Mouse (Mus musculus) forebrain, embryonic 10.5 days (tissue): Measurements from ENCODE around the gene Gm4353. TPM values are rescaled to one million over a fixed set of nuclear protein-coding genes. Genes with fewer than 3 reads are reported as not detected.
"Not testable (repeated sequence)": the region's sequence is repeated elsewhere in the genome, so short reads cannot be mapped to it uniquely, and the experiment has no call there.

Source experiments
- DNase-seq: peaks from one replicate; pipeline ENCODE4 v3.0.0-alpha.2; 2017; ENCODE audit warnings: low spot score; ENCODE audit errors: extremely low spot score
- H3K27ac ChIP-seq: fragments of 300-500 bp; sonication (generic); 2 replicates; pipeline ENCODE4 v1.5.1; 2016; ENCODE audit warnings: mild to moderate bottlenecking
- H3K27me3 ChIP-seq: fragments of 300-500 bp; sonication (generic); 2 replicates; pipeline ENCODE4 v1.6.1; 2016; ENCODE audit warnings: mild to moderate bottlenecking; ENCODE audit not compliant: poor library complexity, severe bottlenecking
- H3K36me3 ChIP-seq: fragments of 300-500 bp; sonication (generic); replicated peaks from 2 replicates; pipeline ENCODE4 v1.6.1; 2016; ENCODE audit warnings: mild to moderate bottlenecking, moderate library complexity
- H3K4me1 ChIP-seq: fragments of 300-500 bp; sonication (generic); 2 replicates; pipeline ENCODE4 v1.6.1; 2016
- H3K4me3 ChIP-seq: fragments of 300-500 bp; sonication (generic); 2 replicates; pipeline ENCODE4 v1.5.1; 2016; ENCODE audit warnings: mild to moderate bottlenecking, moderate library complexity
- H3K9me3 ChIP-seq: fragments of 300-500 bp; sonication (generic); 2 replicates; pipeline ENCODE4 v1.6.1; 2016; ENCODE audit warnings: mild to moderate bottlenecking, moderate library complexity
- WGBS: fragments of 180-500 bp; shearing (Covaris S2); methylation state at CpG from one replicate; pipeline ENCODE4 v1.1.7; 2016; 5-methylcytosine and 5-hydroxymethylcytosine counted together
- polyA plus RNA-seq: library from polyadenylated mRNA; unstranded; fragments of >200 nt; fragmentation: Nextera tagmentation; extraction: Ambion mirVana; gene quantifications from 2 replicates; pipeline ENCODE4 v1.2.1, GENCODE M21; 2016

Gene Gm4353
- polyA plus RNA-seq, result 1.0 TPM in 2 replicates

- DNase-seq, H3K4me3 ChIP-seq, H3K36me3 ChIP-seq, H3K27me3 ChIP-seq, H3K9me3 ChIP-seq, H3K4me1 ChIP-seq, H3K27ac ChIP-seq: not testable (repeated sequence)
- WGBS, result 97% methylated on average over 11 of the region's 11 CpGs
These were observed at the start of gene Gm4353 for GRCm38 (mm10) chr7:116084366-116084765. Gene Gm4353, minus strand, starts transcription at chr7:116084635.

DNA sequence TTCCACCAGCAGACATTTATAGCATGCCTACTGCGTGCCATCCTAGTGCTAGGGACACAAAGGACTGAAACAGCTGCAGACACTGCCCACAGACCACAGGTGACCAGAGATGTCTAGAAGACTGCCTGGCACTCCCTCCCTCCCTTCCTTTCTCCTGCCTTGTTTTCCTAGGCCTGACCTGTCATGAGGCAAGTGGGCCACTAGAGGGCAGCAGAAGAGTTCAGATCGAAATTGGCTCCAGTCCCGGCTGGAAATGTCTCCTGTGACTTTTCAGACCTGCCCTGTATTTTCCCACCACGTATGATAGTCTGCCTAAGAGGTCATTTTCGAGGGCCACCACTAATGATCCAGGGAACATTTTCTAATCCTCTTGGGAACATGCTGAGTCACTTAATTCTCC is 47.6 kb upstream of the Gm4353 start:
- Histone ChIP-seq H3K4me3 (no peak overlapping the region), H3K9me3 (no peaks in the 10 kb centered on the region), H3K27ac (peak overlapping the region; percentile 60; the same call in 1 of the 2 replicates), H3K36me3 (peaks cover 69% of the 10 kb centered on the region), H3K27me3 (no peaks in the 10 kb centered on the region), H3K4me1 (peaks cover 10% of the 10 kb centered on the region; the same call in 1 of the 2 replicates)
- 6% methylated on average over 5 of the region's 5 CpGs for WGBS
- DNase-seq, result peak; percentile 80

DNA sequence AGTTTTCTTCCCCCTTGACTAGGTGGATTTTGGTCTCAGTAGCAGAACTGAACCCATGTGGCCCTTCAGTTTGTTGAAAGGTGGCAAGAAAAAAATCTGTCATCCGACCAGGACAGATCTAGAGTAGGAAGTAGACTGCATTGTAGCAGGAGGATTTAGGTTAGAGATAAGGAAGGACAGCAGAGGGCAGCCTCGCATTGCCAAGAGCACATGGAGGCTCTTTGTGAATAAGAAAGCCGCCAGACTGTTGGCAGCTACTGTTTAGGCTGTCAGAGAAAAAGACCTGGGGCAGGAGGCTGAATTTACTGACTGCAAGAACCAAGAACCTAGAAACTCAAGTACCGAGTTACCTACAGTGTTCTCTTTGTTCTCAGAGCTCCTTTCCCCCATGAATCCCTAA is 47.0 kb upstream of the Gm4353 start:
- Histone ChIP-seq H3K4me1 (peaks cover 10% of the 10 kb centered on the region; the same call in 1 of the 2 replicates), H3K4me3 (no peak overlapping the region), H3K9me3 (no peaks in the 10 kb centered on the region), H3K27me3 (no peaks in the 10 kb centered on the region), H3K27ac (peak overlapping the region; percentile 60), H3K36me3 (peaks cover 69% of the 10 kb centered on the region)
- DNase-seq, result no peak
- WGBS, result 29% methylated on average over 4 of the region's 4 CpGs

DNA sequence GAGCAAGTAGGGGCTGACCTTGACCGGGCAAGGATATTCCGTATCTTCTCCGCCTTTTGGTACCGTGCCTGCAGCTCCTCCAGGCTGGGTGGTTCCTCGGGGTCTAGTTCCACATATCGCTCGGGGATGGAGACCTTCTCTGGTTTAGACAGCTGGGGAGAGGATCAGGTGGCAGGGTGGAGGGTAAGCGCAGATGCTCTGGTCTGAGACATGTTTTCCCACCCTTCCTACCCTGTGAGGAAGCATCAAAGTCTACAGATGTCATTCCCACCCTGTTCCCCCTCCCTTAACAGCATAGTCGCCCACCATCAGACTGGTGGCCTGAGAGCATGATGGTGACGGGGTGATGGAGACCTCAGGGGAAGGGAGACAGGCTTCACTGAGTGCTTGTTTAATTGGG is 44.9 kb upstream of the Gm4353 start:
- Histone ChIP-seq H3K36me3 (peaks cover 63% of the 10 kb centered on the region), H3K9me3 (no peaks in the 10 kb centered on the region), H3K27me3 (no peaks in the 10 kb centered on the region), H3K4me3 (no peak overlapping the region), H3K27ac (no peak overlapping the region), H3K4me1 (peaks cover 15% of the 10 kb centered on the region; the same call in 1 of the 2 replicates)
- DNase-seq, result no peak
- WGBS, result 91% methylated on average over 10 of the region's 10 CpGs

DNA sequence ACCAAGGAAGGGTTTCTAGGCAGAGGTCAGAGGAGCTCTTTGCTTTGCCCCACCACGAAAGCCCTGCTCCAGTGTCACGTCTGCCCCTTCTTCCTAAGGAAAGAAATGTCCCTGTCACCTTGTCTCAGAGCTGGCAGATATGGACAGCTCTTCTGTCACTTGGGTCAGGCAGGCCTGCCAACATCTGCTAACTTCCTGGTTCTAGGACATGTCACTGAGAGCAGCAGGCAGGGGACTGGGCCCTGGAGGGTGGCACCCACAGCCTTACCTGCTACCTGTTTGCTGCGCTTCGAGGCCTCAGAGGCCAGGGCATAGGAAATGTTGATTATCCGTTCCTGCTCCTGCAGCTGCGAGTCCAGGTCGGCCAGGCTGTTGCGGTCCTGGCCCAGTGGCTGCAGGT is 43.9 kb upstream of the Gm4353 start:
- no peaks in the 10 kb centered on the region for H3K9me3 ChIP-seq
- H3K27me3 ChIP-seq, result no peaks in the 10 kb centered on the region
- no peak overlapping the region for H3K27ac ChIP-seq
- peaks cover 22% of the 10 kb centered on the region for H3K4me1 ChIP-seq
- H3K4me3 ChIP-seq, result no peak overlapping the region
- WGBS, result 94% methylated on average over 8 of the region's 8 CpGs
- H3K36me3 ChIP-seq, result peaks cover 65% of the 10 kb centered on the region
- DNase-seq, result no peak

DNA sequence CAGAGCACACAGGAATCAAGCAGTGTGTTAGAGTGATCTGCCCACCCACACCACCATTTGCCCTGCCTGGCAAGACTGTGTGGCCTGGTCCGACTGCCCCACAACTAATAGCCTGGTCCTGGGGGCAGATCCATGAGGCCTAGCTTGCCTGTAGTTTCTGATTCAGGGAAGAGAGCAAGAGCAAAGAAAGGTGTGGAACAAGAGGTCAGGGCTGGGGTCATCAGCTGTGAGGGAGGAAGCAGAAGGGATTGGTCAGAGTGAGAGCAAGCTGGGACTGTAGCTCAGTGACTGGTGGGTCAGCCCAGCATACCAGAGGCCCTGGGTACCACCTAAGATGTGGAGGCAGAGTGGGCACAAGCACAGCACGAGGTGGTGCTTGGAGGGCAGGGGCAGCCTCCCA is 42.6 kb upstream of the Gm4353 start:
- peaks cover 60% of the 10 kb centered on the region for H3K36me3 ChIP-seq

DNA sequence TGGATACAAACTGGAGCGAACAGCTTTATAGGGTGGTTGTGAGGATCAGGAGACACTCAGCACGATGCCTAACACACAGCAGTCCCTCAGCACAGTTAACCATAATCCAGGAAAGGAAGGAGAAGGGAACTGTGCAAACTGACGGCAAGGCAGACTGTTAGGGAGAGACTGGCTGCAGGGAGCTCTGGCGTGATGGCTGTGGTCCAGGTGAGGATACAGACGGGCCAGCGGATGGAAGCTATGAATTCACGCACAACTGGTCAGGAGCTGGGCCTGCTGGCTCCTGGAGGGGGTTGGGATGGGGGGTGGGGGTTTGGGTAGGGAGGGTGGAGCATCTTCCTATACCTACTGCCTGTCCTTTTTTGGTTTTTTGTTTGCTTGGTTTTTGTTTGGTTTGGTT is 41.2 kb upstream of the Gm4353 start:
- Histone ChIP-seq H3K27ac (no peak overlapping the region), H3K27me3 (no peaks in the 10 kb centered on the region), H3K4me3 (no peak overlapping the region), H3K36me3 (peaks cover 60% of the 10 kb centered on the region), H3K9me3 (no peaks in the 10 kb centered on the region), H3K4me1 (peaks cover 37% of the 10 kb centered on the region)
- WGBS, result 85% methylated on average over 7 of the region's 7 CpGs
- DNase-seq, result no peak

More for the DNA sequence above, 42.6 kb upstream of the Gm4353 start:
- H3K4me1 ChIP-seq, result peaks cover 31% of the 10 kb centered on the region
- H3K27me3 ChIP-seq, result no peaks in the 10 kb centered on the region
- H3K27ac ChIP-seq, result no peak overlapping the region
- H3K9me3 ChIP-seq, result no peaks in the 10 kb centered on the region
- no peak overlapping the region for H3K4me3 ChIP-seq
- no peak for DNase-seq
- whole genome bisulfite sequencing, result 89% methylated on average over 2 of the region's 2 CpGs

DNA sequence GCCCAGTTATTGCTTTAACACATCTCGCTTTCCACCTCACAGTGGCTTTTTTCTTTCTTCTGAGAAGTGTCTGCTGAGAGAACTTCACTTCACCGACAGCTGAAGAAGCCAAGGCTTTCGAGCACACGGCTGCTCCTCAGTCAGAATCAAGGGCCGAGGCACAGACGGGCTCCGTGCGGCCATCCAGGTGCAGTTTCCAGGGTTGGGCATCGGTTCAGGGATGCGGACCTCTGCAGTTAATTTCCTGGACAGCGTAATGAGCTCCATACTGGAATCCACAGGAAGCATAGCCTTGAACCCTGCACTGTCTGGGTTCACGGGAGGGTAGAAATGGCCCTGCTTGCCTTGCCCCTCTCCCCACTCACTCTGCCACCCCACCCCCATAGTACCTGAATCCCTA is 39.6 kb upstream of the Gm4353 start:
- H3K27me3 ChIP-seq, result no peaks in the 10 kb centered on the region
- 0 out of 2 replicates have a peak, but pooled peaks cover 3% of the 10 kb centered on the region for H3K9me3 ChIP-seq
- peak overlapping the region; percentile 53; the same call in 1 of the 2 replicates for H3K27ac ChIP-seq
- 80% methylated on average over 12 of the region's 12 CpGs for WGBS
- peaks cover 48% of the 10 kb centered on the region for H3K4me1 ChIP-seq
- H3K4me3 ChIP-seq, result no peak overlapping the region
- no peak for DNase-seq
- H3K36me3 ChIP-seq, result peaks cover 48% of the 10 kb centered on the region

GRCm38 (mm10) chr7:116123597-116123985 is 39.2 kb upstream of the Gm4353 start:
- no peaks in the 10 kb centered on the region for H3K27me3 ChIP-seq
- 95% methylated on average over 2 of the region's 2 CpGs for WGBS
- peak overlapping the region; percentile 53; the same call in 1 of the 2 replicates for H3K27ac ChIP-seq
- no peak for DNase-seq
- peaks cover 44% of the 10 kb centered on the region for H3K36me3 ChIP-seq
- H3K4me1 ChIP-seq, result peaks cover 48% of the 10 kb centered on the region
- no peak overlapping the region for H3K4me3 ChIP-seq
- H3K9me3 ChIP-seq, result 0 out of 2 replicates have a peak, but pooled peaks cover 3% of the 10 kb centered on the region

GRCm38 (mm10) chr7:116122981-116123596 is 38.7 kb upstream of the Gm4353 start:
- H3K4me1 ChIP-seq, result peaks cover 48% of the 10 kb centered on the region
- H3K9me3 ChIP-seq, result 0 out of 2 replicates have a peak, but pooled peaks cover 3% of the 10 kb centered on the region
- no peaks in the 10 kb centered on the region for H3K27me3 ChIP-seq
- no peak for DNase-seq
- H3K36me3 ChIP-seq, result peaks cover 39% of the 10 kb centered on the region
- WGBS, result 60% methylated on average over 13 of the region's 13 CpGs
- H3K4me3 ChIP-seq, result no peak overlapping the region
- peak overlapping the region; percentile 65 for H3K27ac ChIP-seq

GRCm38 (mm10) chr7:116121202-116121601 is 36.8 kb upstream of the Gm4353 start:
- DNase-seq, result no peak
- Histone ChIP-seq H3K27me3 (no peaks in the 10 kb centered on the region), H3K9me3 (0 out of 2 replicates have a peak, but pooled peaks cover 3% of the 10 kb centered on the region), H3K27ac (peak overlapping the region; percentile 82), H3K36me3 (peaks cover 22% of the 10 kb centered on the region), H3K4me1 (peaks cover 48% of the 10 kb centered on the region), H3K4me3 (no peak overlapping the region)
- WGBS, result 25% methylated on average over 11 of the region's 11 CpGs

DNA sequence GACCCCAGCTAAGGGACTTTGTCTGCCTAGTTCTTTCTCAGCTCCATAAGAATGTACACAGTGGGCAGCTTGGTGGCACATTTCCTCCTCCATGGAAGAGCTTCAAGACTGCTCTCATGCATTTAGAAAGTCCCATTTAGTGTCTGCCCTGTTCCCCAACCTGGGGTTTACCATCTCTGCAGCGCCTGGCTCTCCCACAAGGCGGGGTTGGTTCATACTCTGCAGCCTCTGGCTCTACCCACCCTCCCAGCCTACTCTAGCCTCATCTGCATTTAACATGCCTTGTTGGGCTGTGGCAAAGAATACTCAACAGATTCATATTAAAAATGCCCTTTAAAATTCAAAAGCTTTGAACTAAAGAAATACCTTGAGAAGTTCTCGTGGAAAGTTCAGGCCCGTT is 36.3 kb upstream of the Gm4353 start:
- peaks cover 50% of the 10 kb centered on the region for H3K4me1 ChIP-seq
- WGBS, result 73% methylated on average over 4 of the region's 4 CpGs
- peaks cover 21% of the 10 kb centered on the region for H3K36me3 ChIP-seq
- DNase-seq, result no peak
- H3K27ac ChIP-seq, result peak overlapping the region; percentile 82
- no peaks in the 10 kb centered on the region for H3K27me3 ChIP-seq
- H3K9me3 ChIP-seq, result 0 out of 2 replicates have a peak, but pooled peaks cover 3% of the 10 kb centered on the region
- no peak overlapping the region for H3K4me3 ChIP-seq

DNA sequence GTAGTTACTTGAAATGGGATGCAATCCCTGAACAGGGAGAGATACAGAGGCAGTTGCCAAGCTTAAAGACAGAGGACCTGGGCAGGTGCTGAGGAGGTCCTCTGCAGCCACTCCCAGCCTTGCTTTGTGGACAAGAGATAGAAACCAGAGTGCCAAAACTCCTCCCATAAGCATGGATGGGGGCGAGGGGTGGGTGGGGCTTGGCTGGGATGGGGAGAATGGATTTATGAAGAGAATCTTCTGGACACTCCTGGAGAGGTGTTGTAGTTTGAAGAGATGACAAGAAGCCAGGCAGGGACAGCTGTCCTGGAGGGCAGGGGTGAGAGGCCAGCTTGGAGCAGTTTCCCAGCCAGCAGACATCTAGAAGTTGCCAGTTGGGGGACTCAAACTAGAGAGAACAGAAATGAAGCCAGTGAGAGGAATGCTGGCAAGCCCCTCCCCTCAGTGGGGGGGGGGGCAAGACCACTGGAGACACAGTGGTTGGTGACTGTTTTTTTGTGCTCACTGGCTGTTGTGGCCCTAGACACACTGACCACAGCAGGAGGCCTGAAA is 34.9 kb upstream of the Gm4353 start:
- H3K4me3 ChIP-seq, result no peak overlapping the region
- no peak for DNase-seq
- H3K27ac ChIP-seq, result no peak overlapping the region
- WGBS, result 69% methylated on average over 1 of the region's 1 CpGs
- no peaks in the 10 kb centered on the region for H3K27me3 ChIP-seq
- 0 out of 2 replicates have a peak, but pooled peaks cover 3% of the 10 kb centered on the region for H3K9me3 ChIP-seq
- H3K4me1 ChIP-seq, result peaks cover 54% of the 10 kb centered on the region
- H3K36me3 ChIP-seq, result peaks cover 8% of the 10 kb centered on the region
